Mouse (Mus musculus) embryonic facial prominence, embryonic 13.5 days (tissue): ENCODE results near the gene Ddb2. TPM values are rescaled to one million over a fixed set of nuclear protein-coding genes. Genes with fewer than 3 reads are reported as not detected.
"Not testable (repeated sequence)": the region's sequence is repeated elsewhere in the genome, so short reads cannot be mapped to it uniquely, and the experiment has no call there.

ENCODE experiments used
- ATAC-seq: fragments of 200-750 bp; cut with Nextera tagmentation; 2 replicates; pipeline ENCODE4 v1.8.0; 2017; ENCODE audit warnings: low read depth; ENCODE audit not compliant: insufficient number of reproducible peaks, insufficient read depth, low FRiP score, low TSS enrichment
- H3K27ac ChIP-seq: fragments of 300-500 bp; sonication (generic); 2 replicates; pipeline ENCODE4 v1.5.1; 2015; ENCODE audit warnings: moderate library complexity, mild to moderate bottlenecking, inconsistent platforms
- H3K27me3 ChIP-seq: fragments of 300-500 bp; sonication (generic); 2 replicates; pipeline ENCODE4 v1.6.1; 2015; ENCODE audit warnings: mild to moderate bottlenecking, inconsistent platforms
- H3K36me3 ChIP-seq: fragments of 300-500 bp; sonication (generic); 2 replicates; pipeline ENCODE4 v1.6.1; 2015; ENCODE audit warnings: mild to moderate bottlenecking, inconsistent platforms
- H3K4me1 ChIP-seq: fragments of 300-500 bp; sonication (generic); 2 replicates; pipeline ENCODE4 v1.6.1; 2015; ENCODE audit warnings: inconsistent platforms
- H3K4me2 ChIP-seq: fragments of 300-500 bp; sonication (generic); 2 replicates; pipeline ENCODE4 v1.6.1; 2015; ENCODE audit warnings: moderate library complexity, mild to moderate bottlenecking, inconsistent platforms
- H3K4me3 ChIP-seq: fragments of 300-500 bp; sonication (generic); 2 replicates; pipeline ENCODE4 v1.5.1; 2015; ENCODE audit warnings: mild to moderate bottlenecking, inconsistent platforms
- H3K9ac ChIP-seq: fragments of 300-500 bp; sonication (generic); 2 replicates; pipeline ENCODE4 v1.6.1; 2015; ENCODE audit warnings: mild to moderate bottlenecking, inconsistent platforms
- H3K9me3 ChIP-seq: fragments of 300-500 bp; sonication (generic); 2 replicates; pipeline ENCODE4 v1.6.1; 2016; ENCODE audit warnings: inconsistent platforms
- WGBS: fragments of 180-500 bp; shearing (Covaris S2); methylation state at CpG from one replicate; pipeline ENCODE4 v1.1.7; 2015; ENCODE audit warnings: mixed read lengths; 5-methylcytosine and 5-hydroxymethylcytosine counted together
- polyA plus RNA-seq: library from polyadenylated mRNA; unstranded; fragments of >200 nt; fragmentation: Nextera tagmentation; extraction: Ambion mirVana; gene quantifications from 2 replicates; pipeline ENCODE4 v1.2.1, GENCODE M21; 2015

Ddb2 gene
- polyA plus RNA-seq, 1 experiment from 2014 or later = 20.0 TPM

- WGBS = 49% methylated on average over 4 of the region's 4 CpGs
- H3K4me2 ChIP-seq = no peak overlapping the region
- H3K9me3 ChIP-seq = no peaks in the 10 kb centered on the region
- no peak overlapping the region for H3K9ac ChIP-seq
- no peak for ATAC-seq
- no peak overlapping the region for H3K27ac ChIP-seq
- no peak overlapping the region for H3K4me3 ChIP-seq
- H3K36me3 ChIP-seq = no peaks in the 10 kb centered on the region
- peaks cover 20% of the 10 kb centered on the region for H3K4me1 ChIP-seq
- peaks cover 20% of the 10 kb centered on the region for H3K27me3 ChIP-seq
These were observed 15.7 kb upstream of the Ddb2 start for GRCm38 (mm10) chr2:91252512-91252911.

- ATAC-seq = no peak
- peaks cover 19% of the 10 kb centered on the region for H3K4me1 ChIP-seq
- no peak overlapping the region for H3K4me2 ChIP-seq
- no peak overlapping the region for H3K4me3 ChIP-seq
- no peak overlapping the region for H3K27ac ChIP-seq
- no peaks in the 10 kb centered on the region for H3K9me3 ChIP-seq
- peaks cover 20% of the 10 kb centered on the region for H3K27me3 ChIP-seq
- no peak overlapping the region for H3K9ac ChIP-seq
- 71% methylated on average over 4 of the region's 4 CpGs for WGBS
- H3K36me3 ChIP-seq = no peaks in the 10 kb centered on the region
These were observed 15.2 kb upstream of the Ddb2 start for GRCm38 (mm10) chr2:91252001-91252400.

GRCm38 (mm10) chr2:91248366-91248765 lies 11.6 kb upstream of the Ddb2 start:
- no peak overlapping the region for H3K9ac ChIP-seq
- no peak for ATAC-seq
- H3K27me3 ChIP-seq = no peaks in the 10 kb centered on the region
- H3K36me3 ChIP-seq = no peaks in the 10 kb centered on the region
- peaks cover 5% of the 10 kb centered on the region; the same call in 1 of the 2 replicates for H3K4me1 ChIP-seq
- H3K27ac ChIP-seq = no peak overlapping the region
- no peak overlapping the region for H3K4me2 ChIP-seq
- no peaks in the 10 kb centered on the region for H3K9me3 ChIP-seq
- H3K4me3 ChIP-seq = no peak overlapping the region
- 83% methylated on average over 4 of the region's 4 CpGs for WGBS

GRCm38 (mm10) chr2:91244557-91245228 lies 7.9 kb upstream of the Ddb2 start:
- H3K9ac ChIP-seq = no peak overlapping the region
- 82% methylated on average over 5 of the region's 5 CpGs for WGBS
- H3K9me3 ChIP-seq = no peaks in the 10 kb centered on the region
- H3K4me1 ChIP-seq = peaks cover 7% of the 10 kb centered on the region; the same call in 1 of the 2 replicates
- no peaks in the 10 kb centered on the region for H3K27me3 ChIP-seq
- H3K27ac ChIP-seq = no peak overlapping the region
- H3K4me2 ChIP-seq = no peak overlapping the region
- no peak overlapping the region for H3K4me3 ChIP-seq
- no peaks in the 10 kb centered on the region for H3K36me3 ChIP-seq
- no peak for ATAC-seq

GRCm38 (mm10) chr2:91243416-91243815 lies 6.6 kb upstream of the Ddb2 start:
- Histone ChIP-seq H3K4me1 (peaks cover 7% of the 10 kb centered on the region; the same call in 1 of the 2 replicates), H3K27ac (peak overlapping the region; percentile 58)
- WGBS = 44% methylated on average over 3 of the region's 3 CpGs

GRCm38 (mm10) chr2:91242547-91242946 lies 5.8 kb upstream of the Ddb2 start:
- ATAC-seq = no peak
- H3K4me1 ChIP-seq = peaks cover 11% of the 10 kb centered on the region; the same call in 1 of the 2 replicates
- H3K4me2 ChIP-seq = no peak overlapping the region
- no peak overlapping the region for H3K4me3 ChIP-seq
- no peak overlapping the region for H3K9ac ChIP-seq
- H3K36me3 ChIP-seq = no peaks in the 10 kb centered on the region
- H3K9me3 ChIP-seq = no peaks in the 10 kb centered on the region
- H3K27me3 ChIP-seq = no peaks in the 10 kb centered on the region
- 64% methylated on average over 5 of the region's 5 CpGs for WGBS
- no peak overlapping the region for H3K27ac ChIP-seq

More at GRCm38 (mm10) chr2:91243416-91243815, 6.6 kb upstream of the Ddb2 start:
- no peak for ATAC-seq
- Histone ChIP-seq H3K4me2 (no peak overlapping the region), H3K9me3 (no peaks in the 10 kb centered on the region), H3K36me3 (no peaks in the 10 kb centered on the region), H3K4me3 (no peak overlapping the region), H3K9ac (no peak overlapping the region), H3K27me3 (no peaks in the 10 kb centered on the region)

- not testable (repeated sequence) for H3K27me3 ChIP-seq, ATAC-seq, H3K9me3 ChIP-seq, H3K36me3 ChIP-seq, H3K4me1 ChIP-seq
- Histone ChIP-seq H3K4me3 (peak overlapping the region; percentile 68), H3K9ac (peak overlapping the region; percentile 83), H3K27ac (peak overlapping the region; percentile 86), H3K4me2 (peak overlapping the region; percentile 80)
- WGBS = 30% methylated on average over 4 of the region's 4 CpGs
These were observed 814 bp upstream of the Ddb2 start for GRCm38 (mm10) chr2:91237511-91238080.

GRCm38 (mm10) chr2:91229735-91230134 lies 7.0 kb downstream of the Ddb2 start:
- ATAC-seq = no peak
- Histone ChIP-seq H3K9ac (no peak overlapping the region), H3K4me1 (no peaks in the 10 kb centered on the region), H3K4me3 (no peak overlapping the region), H3K36me3 (peaks cover 11% of the 10 kb centered on the region), H3K4me2 (no peak overlapping the region), H3K9me3 (no peaks in the 10 kb centered on the region), H3K27ac (0 out of 2 replicates have a peak overlapping the region, but pooled peaks have one; percentile 16), H3K27me3 (no peaks in the 10 kb centered on the region)
- 55% methylated on average over 2 of the region's 2 CpGs for WGBS

- WGBS = 89% methylated on average over 2 of the region's 2 CpGs
- no peak overlapping the region for H3K4me3 ChIP-seq
- H3K9me3 ChIP-seq = no peaks in the 10 kb centered on the region
- H3K9ac ChIP-seq = no peak overlapping the region
- peaks cover 3% of the 10 kb centered on the region for H3K36me3 ChIP-seq
- no peaks in the 10 kb centered on the region for H3K4me1 ChIP-seq
- H3K4me2 ChIP-seq = no peak overlapping the region
- H3K27ac ChIP-seq = no peak overlapping the region
- no peak for ATAC-seq
- H3K27me3 ChIP-seq = no peaks in the 10 kb centered on the region
These were observed 13.2 kb downstream of the Ddb2 start for GRCm38 (mm10) chr2:91223614-91224013.

GRCm38 (mm10) chr2:91220501-91220900 lies 16.3 kb downstream of the Ddb2 start:
- no peaks in the 10 kb centered on the region for H3K27me3 ChIP-seq
- peaks cover 16% of the 10 kb centered on the region for H3K36me3 ChIP-seq
- H3K4me1 ChIP-seq = no peaks in the 10 kb centered on the region
- no peak for ATAC-seq
- no peaks in the 10 kb centered on the region for H3K9me3 ChIP-seq
- H3K4me2 ChIP-seq = no peak overlapping the region
- no peak overlapping the region for H3K9ac ChIP-seq
- no peak overlapping the region for H3K27ac ChIP-seq
- 94% methylated on average over 3 of the region's 3 CpGs for WGBS
- no peak overlapping the region for H3K4me3 ChIP-seq

GRCm38 (mm10) chr2:91217032-91217431 lies 19.8 kb downstream of the Ddb2 start:
- WGBS = 67% methylated on average over 4 of the region's 4 CpGs
- no peaks in the 10 kb centered on the region for H3K27me3 ChIP-seq
- H3K27ac ChIP-seq = no peak overlapping the region
- 0 out of 2 replicates have a peak overlapping the region, but pooled peaks have one; percentile 6 for H3K9ac ChIP-seq
- H3K36me3 ChIP-seq = peaks cover 41% of the 10 kb centered on the region
- ATAC-seq = no peak
- H3K9me3 ChIP-seq = no peaks in the 10 kb centered on the region
- H3K4me2 ChIP-seq = no peak overlapping the region
- no peak overlapping the region for H3K4me3 ChIP-seq
- H3K4me1 ChIP-seq = no peaks in the 10 kb centered on the region

GRCm38 (mm10) chr2:91213311-91213710 lies 23.5 kb downstream of the Ddb2 start:
- H3K4me3 ChIP-seq = no peak overlapping the region
- H3K27me3 ChIP-seq = no peaks in the 10 kb centered on the region
- H3K9ac ChIP-seq = no peak overlapping the region
- H3K9me3 ChIP-seq = no peaks in the 10 kb centered on the region
- ATAC-seq = no peak
- peaks cover 76% of the 10 kb centered on the region for H3K36me3 ChIP-seq
- no peak overlapping the region for H3K4me2 ChIP-seq
- no peaks in the 10 kb centered on the region for H3K4me1 ChIP-seq
- H3K27ac ChIP-seq = no peak overlapping the region
